Mouse (Mus musculus): Measurements from ENCODE around the gene Ptk7.

DNA sequence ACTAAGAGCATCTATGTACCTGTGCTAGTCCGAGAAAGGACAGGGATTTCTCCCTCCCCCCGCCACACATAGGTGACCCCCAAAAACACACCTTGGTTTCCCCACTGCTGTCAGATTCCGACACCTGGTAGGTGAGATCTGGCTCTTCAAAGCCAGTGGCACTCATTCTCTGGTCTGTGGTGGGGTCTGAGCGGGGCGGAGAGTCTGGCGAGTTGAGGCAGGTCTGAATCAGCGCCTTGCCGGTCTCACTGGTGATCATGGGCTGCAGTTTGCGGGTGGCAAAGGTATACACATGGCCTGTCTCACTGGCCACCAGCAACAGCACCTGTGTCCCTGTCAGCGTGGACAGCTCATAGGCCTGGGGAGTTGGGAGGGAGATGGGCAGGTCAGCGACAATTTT lies 75.8 kb downstream of the Ptk7 start:
- TF ChIP-seq CTCF (IDR thresholded peaks at IDR 0.05; ENCODE audit: low read depth), result no peak
- TF ChIP-seq EP300 (IDR thresholded peaks at IDR 0.05; ENCODE audit: low read depth), result no peak; the same call in 1 of the 2 replicates

Measured in heart, postnatal 0 days (tissue).